Mouse (Mus musculus) left cerebral cortex, postnatal 10 days (tissue): ENCODE measurements at regions not wholly inside any gene's neighbourhood (a gene's known extent, or its start where the extent isn't known, plus 50 kb on each side); places are given as distances from the start of the nearest gene placed in this dataset.
"Not testable (repeated sequence)": the region's sequence is repeated elsewhere in the genome, so short reads cannot be mapped to it uniquely, and the experiment has no call there.

Experiments
- DNase-seq, 2 experiments: peaks; one replicate each; pipeline ENCODE4 v3.0.0; 2021 to 2022; ENCODE audit warnings: low spot score in 2 of 2, mixed read lengths in 1 of 2; ENCODE audit errors: extremely low spot score in 1 of 2
- intact Hi-C: fragments of 180-260 bp; cut with DNase I; formaldehyde crosslinking; loops from one replicate; pipeline ENCODE4 v1.15.1; 2025

DNA sequence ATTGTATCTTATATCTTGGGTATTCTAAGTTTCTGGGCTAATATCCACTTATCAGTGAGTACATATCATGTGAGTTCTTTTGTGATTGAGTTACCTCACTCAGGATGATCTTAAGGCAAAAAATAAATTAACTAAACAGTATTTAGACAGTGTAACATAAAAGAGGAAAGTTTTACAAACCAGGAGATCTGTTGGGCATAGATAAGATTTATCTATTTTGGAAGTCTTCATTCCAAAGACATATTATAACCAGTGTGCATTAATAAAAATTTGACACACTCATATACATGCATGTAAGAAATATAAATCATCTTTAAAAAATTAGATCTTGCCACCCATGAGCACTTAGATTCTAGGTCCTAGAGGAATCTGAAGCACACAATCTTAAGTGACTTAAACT lies 343.9 kb upstream of the Fam174a start:
- intact Hi-C loops, result no loop called here
- no peak for DNase-seq

DNA sequence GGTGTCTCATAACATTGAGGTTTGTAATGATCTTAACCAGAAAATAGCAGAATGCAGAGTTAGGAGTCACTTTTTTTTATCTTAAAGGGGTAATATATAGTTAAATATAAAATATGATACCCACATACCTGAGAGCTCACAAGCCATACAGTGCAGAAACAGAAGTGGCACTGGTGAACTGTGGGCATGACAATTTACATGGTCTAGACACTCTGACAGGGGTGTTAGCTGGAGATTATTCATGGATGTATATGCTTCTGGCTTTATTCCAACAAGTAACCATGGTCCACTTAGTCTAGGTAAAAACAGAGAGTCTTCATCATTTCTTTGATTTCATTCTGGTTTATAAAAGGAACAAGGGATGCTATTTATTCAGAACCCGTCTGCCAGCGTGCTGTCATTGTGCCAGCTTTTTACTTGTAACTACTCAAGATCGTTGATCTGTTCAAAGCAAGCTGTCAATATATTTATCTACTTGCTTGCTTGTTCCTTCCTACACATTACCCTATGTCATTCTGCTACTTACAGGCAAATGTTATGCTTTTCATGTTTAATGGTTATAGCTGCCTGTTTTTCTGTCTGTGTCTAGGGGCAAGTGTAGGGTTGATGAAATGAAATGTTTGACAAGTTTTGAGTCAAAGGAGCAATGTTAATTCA lies 343.2 kb upstream of the Fam174a start:
- intact Hi-C loops, result no loop called here
- DNase-seq, result peak; percentile 3 to 12

DNA sequence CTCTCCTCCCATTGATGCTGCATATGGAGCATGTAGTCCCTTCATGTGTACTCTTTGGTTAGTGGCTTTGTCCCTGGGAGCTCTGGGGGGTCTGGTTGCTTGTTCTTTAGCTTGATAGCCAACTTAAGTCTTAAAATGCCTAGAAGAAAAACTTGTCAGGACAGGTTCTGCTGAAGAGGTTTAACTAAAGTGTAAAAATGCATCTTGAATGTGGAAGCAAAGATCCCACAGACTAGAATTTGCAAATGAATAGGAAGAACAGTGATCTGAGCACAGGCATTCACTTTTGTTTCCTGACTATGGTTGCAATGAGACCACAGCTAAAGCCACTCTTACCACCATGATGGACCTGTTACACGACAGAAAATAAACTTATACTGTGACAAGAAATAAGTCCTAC lies 320.1 kb upstream of the Fam174a start:
- intact Hi-C loops, result no loop called here
- DNase-seq, result no peak

DNA sequence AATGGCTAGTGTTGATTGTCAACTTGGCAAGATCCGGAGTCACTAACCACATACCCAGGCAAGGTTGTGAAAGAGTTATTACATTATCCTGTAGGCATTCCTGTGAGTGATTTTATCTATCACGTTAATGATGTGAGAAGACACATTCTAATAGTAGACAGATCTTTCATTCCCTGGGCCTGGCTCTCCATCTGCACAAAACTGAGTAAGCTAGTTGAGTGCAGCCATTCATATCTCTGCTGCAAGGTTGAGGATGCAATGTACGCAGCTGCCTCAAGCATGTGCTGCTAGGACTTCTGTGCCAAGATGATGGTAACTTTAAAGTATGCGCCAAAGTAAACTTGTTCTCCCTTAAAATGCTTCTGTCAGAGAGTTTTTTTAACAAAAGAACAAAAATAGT lies 309.5 kb upstream of the Fam174a start:
- intact Hi-C loops, result no loop called here
- no peak for DNase-seq

DNA sequence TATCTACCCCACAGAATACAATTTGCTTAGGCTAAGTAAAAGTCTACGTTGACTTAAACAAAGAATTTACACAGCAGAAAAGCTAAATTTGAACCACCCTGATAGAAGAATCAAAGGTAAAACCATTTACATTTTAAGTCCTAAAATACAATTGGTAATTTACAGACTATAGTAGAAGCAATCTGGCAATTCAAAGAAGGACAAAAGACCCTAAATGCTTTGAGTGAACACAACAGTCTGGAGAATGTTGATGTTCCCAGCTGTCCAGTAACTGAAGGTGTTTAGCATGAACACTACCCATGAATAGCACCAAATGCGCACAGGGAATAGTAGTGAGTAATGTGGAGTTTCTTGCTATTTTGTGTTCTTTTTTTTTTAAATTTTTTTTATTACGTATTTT lies 282.8 kb upstream of the Fam174a start:
- DNase-seq, result no peak
- intact Hi-C loops, result no loop called here

DNA sequence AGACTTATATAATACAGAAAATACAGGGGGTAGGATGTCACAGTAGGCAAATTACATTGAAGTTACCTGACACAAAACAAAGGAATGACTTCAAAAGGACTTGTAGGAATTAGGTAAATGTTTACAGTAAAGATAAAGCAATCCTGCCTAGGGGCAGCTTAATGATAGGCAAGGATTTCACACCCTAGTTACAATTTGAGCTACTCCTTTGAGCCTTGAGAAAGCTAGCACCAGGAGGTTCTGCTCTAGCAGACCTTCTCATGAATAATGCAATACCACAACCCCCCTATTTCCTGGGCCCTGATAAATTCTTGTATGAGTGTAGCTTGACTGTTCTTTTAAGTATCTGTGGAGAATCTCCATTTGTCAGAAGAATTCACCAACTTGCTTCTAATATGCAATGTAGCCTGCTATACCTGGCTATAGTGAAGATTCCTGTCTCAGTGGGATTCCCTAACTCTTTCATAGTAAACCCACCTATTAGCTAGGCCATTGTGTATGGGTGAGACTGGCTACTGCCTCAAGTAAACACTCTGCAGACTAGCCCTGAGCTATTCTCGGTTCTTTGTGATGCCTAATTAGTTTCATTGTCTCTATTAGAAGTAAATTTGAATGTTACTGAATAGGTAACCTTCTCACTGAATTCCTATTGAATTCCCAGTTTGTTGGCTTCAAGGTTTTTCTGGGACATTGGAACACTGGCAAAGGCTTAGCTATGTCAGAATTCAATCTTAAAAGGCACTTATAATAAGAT lies 279.6 kb upstream of the Fam174a start:
- DNase-seq, intact Hi-C loops: not testable (repeated sequence)

DNA sequence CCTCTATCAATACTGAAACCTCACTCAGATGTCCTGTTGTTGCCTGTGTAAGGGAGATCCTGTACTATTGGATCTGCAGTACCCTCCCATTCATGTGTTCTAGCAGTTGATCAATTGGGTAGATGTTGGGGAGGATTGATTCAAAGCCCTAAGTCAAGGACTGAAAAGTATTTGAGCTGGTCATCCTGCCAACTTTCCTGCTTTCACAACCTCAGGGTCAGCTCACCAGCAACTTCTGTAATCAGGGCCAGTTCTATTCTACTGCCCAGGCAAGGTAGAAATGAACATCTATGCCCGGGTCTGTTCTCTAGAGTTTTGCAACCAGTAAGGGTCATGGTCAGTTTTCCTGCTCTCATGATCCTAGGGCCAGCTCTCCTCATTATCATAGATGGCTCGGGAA lies 275.0 kb upstream of the Fam174a start:
- DNase-seq, result no peak
- intact Hi-C loops, result no loop called here

DNA sequence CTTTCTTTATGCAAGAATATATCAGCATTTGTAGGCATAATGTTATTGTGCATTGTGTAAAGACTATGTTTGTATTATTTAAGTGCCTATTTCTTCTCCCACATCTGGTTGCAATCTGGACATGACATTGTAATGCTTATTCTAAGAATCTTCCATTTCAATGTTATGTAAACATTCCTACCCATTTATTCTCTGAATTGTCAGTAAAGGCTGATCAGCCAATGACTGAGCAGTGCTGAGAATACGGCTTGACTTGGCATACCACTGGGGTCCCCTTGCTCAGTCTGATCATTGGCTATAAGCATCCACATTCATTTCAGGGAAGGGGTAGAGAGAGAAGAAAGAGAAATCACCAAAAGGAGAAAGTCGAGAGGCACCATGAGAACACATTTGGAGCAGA lies 273.1 kb upstream of the Fam174a start:
- intact Hi-C loops, result no loop called here

DNA sequence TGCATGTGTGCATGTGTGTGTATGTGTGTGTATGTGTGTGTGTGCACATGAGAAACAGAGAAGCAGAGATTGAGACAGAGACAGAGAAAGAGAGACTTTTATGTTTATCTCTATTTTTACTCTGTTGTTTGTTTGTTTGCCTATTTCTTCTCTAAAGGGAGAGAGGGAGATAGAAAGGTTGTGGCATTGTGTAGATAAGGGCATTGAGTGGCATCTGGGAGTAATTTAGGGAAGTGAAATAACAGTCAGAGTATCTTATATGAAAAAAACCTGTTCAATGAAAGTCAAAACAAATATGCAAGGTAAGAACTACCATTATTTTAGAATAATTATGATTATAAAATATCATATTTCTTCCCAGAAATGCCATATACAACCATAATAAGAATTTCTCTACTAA lies 270.1 kb upstream of the Fam174a start:
- intact Hi-C loops, result no loop called here
- no peak for DNase-seq

More for the DNA sequence above, 273.1 kb upstream of the Fam174a start:
- no peak for DNase-seq

DNA sequence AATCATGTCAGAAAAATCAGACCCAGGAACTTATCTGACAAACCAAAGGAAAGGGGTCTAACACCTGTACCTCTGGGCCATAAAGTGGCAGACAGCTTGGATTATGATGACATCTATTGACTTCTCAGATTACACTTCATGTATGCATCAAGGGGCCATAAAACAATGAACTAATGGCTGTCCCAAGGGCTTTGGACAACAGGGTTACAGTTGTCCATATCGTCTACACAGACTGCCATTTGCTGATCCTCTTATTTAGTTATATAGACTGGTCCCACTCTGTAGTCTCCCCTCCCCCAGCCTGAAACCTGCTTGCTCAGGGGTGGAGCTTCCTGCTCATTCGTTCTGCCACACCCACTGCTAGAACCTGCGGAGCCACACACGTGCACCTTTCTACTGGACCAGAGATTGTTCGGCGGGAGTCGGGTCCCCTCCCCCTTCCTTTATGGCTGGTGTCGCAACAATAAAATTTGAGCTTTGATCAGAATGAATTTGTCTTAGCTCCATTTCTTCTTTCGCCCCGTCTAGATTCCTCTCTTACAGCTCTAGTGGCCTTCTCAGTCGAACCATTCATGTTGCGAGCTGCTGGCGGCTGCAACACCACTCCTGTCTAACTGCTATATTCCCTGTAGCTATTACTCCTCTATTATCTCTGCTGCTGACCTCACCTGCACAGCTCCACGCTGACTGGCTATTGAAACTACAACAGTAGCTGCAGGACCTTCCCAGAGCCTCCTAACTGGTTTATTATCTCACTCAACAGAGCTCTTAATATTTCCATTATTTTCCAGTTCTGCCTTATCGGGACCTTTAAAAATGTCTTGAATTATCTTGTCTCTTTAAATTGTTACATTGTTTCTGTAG lies 248.9 kb upstream of the Fam174a start:
- intact Hi-C loops, result no loop called here
- DNase-seq, result no peak

DNA sequence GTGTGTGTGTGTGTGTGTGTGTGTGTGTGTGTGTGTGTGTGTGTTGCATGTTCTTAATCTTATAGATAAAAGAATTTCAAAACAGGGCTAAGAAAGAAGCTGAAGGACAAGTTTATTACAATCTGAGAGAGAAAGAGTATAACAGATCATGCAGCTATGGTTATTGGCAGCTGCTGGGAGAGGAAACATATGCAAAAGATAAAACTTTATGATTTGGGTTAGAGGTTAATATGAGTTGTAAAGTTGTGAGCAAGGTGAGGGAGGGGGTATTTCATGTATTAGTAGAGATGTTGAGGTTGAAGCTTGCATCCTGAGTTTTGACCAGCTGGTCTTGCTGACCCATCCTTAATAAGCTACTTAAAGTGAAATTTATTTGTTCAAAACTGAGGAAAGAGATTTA lies 247.8 kb upstream of the Fam174a start:
- DNase-seq, result no peak
- intact Hi-C loops, result no loop called here

DNA sequence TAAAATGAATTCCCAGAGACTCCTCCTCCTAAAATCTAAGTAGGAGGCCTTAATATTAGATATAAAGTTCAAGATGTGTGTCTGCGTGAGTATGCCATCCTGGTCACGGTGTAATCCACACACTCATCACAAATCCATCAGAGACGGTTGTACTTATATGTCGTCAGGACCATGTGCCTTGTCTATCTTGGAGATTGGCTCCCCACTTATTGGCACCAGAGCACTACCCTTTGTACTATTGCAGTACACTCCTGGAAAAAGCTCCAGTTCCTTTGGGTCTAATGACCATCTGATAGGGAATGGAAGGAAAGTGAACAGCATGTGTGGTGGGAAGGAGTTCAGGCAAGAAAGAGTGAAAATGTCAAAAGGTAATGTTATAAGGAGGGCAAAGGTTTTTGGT lies 247.4 kb upstream of the Fam174a start:
- DNase-seq, result no peak
- intact Hi-C loops, result no loop called here

DNA sequence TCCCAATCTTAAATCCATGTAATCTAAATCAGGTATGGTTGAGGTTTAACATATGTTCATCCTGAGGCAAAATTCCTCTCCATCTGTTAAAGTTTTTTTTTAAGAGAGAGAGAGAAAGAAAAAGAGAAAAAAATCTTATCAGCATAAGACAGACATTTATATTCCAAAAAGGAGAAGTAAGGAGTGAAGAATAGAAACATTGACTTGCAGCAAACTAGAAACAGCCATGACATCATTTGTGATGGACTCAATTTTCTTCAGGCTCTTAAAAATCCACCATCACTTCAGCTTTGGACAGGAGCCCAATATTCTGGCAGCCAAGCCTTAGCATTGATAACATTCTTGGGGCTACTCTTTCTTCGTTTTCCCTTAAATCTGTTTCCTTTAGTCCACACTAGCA lies 238.3 kb upstream of the Fam174a start:
- intact Hi-C loops, result no loop called here
- DNase-seq, result no peak

DNA sequence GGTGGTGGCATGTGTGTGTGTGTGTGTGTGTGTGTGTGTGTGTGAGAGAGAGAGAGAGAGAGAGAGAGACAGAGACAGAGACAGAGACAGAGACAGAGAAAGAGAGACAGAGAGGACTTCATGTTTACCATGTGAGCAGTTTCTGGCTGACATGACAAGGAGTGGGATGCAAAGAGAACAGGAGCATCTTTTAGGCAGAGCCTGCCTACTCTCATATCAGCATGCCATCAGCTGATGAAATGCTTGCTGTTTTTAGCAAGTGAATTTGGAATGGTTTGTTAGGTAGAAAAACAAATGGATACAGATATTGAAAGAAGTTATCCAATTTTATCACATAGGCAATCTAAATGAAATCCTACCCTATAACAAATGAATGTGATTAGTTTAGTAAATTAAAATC lies 203.5 kb upstream of the Fam174a start:
- DNase-seq, result no peak

DNA sequence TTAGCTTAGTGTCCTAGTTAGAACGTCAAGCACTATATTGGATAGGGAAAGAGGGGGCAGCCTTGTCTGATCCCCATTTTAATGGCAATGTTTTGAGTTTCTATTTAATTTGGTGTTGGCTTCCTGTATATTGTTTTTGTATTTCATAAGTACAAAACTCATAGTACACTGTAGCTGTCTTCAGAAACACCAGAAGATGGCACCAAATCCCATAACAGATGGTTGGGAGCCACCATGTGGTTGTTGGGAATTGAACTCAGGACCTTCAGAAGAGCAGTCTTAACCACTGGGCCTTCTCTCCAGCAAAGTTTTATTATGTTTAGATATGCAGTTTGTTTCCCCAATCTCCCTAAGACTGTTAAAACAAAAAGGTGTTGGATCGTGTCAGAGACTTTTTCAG lies 199.9 kb upstream of the Fam174a start:
- intact Hi-C loops, result no loop called here
- no peak for DNase-seq

More for the DNA sequence above, 203.5 kb upstream of the Fam174a start:
- intact Hi-C loops, result no loop called here

DNA sequence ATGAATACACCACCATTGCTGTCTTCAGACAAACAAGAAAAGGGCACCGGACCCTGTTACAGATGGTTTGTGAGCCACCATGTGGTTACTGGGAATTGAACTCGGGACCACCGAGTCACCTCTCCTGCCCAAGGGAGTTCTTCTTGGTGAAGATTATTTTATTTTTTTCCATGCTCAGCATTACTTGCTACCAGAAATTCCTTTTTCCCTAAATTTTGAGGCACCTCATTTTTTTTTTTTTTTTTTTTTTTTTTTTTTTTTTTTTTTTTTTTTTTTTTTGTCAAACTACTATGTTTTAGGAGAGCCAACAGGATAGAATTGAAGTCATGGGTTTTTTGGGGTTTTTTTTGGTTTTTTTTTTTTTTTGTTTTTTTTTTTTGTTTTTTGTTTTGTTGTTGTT lies 165.9 kb upstream of the Fam174a start:
- DNase-seq, result no peak
- intact Hi-C loops, result no loop called here

DNA sequence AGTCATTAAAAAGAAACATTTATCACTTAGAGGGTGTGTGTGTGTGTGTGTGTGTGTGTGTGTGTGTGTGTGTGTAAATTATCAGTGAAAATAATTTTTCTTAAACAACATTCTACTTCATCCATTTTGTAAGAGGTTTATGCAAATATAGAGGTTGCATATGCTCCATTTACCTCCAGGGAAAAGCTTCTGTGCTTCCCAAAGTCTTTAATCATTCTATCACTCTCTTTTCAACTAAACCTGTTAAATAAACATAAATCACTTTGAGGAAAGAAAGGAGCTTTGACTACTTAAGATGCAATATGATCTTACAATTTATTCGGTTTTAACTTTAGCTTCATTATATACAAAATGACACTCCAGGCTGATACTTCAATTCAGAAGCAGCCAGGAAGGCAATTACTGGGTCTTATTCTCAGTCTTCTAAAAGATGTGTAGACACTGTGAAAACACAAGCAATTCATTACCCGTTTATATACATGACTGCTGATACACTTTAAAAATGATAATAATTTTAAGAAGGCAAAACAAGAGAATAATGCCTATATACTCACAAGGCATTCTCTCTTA lies 139.3 kb upstream of the Fam174a start:
- intact Hi-C loops, result no loop called here
- no peak for DNase-seq

DNA sequence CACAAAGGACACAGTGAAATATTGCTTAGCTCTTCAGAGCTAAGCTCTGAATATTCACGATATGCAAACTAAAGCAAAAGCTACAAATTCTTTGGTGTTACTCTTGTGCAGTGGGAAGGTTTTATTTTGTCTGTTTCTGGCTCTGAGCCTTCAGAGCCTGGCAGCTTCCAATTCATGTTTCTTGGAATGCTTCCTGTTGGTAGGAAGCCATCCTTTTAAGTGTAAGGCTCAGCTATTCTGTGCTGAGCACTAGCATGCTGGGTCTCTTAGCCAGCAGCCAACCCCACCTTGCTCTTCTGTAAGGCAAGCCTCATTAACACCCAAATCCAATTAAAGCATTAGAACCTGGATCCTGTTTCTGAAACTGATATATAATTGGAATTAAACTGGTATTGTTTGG lies 94.5 kb upstream of the Fam174a start:
- DNase-seq, result peak; percentile 13 to 81
- intact Hi-C loops, result no loop called here

DNA sequence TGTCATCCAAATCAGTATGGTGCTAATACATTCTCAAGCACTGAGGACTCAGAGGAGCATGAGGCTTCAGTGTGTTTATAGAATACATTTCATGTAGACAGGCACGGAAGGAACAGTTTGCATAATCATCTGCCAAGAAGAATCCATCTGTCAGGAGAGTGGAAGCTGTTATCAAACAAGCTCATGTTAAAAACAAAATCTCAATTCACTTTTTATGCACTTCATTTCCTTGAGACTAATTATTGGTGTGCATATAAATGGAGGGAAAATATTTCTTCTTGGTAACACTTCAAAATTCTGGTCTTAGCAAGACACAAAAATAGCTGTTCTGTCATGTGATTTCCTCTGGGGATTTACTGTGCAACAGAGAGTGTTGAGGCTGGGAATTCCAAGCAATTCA lies 90.1 kb upstream of the Fam174a start:
- DNase-seq, result peak in 1 of 2 experiments; percentile 31
- intact Hi-C loops, result no loop called here
